Mouse (Mus musculus): ENCODE results near the gene Kank2. TPM values are rescaled to one million over a fixed set of nuclear protein-coding genes. Genes with fewer than 3 reads are reported as not detected.

Kank2 gene
- total RNA-seq, 2 experiments from 2014 or later = 14.3 to 17.5 TPM

DNA sequence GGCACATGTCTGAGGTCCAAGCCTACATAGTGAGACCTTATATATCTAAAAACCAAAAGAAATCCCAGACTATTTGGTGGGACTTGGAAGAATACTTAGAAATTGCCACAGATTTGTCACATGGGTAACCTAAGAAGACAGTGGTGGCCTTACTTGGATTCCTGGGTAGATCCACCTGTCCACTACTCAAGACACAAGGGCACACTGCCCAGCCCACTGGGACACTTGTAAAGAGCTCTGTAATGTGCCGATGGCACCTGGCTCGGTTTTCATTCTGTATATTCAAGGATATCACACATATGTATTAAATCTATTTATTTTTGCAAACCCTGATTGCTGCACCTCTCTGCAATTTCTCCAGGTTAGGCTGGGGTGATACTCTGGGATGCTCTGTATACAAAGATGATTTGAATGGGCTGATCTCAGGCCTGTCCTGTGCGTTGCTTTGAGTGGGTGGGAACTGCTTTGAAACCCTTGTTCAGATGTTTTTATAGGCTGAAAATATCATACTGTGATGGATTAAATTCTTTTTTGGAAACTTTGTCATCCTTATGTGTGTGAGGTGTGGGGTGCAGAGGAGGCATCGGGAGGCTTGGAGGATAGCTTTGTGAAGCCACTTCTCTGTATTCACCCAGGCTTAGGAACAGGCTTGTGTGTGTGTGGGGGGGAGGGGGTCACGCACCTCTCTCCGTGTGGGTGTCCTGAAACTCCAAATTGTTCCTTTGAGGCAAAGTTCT lies 49.0 kb downstream of the Kank2 start:
- no peak for DNase-seq

DNA sequence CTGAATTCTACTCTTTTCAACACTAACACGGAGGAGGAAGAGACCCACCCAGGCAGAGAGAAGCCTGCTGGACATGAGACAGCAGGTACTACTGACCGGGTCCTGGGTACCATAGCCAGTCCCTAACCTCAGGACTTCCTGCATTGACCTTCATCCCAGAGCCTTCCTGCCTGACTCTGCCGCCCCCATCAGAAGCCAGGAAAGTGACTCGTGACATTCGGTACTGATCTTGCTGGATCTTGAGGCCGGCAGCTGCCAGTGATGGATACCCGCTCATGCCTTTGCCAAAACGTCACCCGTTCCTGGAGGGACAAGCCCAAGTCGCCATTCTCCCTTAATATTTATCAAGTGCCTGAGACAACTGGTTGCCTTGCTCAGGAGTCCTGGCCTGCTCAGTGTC lies 50.1 kb downstream of the Kank2 start:
- no peak for DNase-seq

DNA sequence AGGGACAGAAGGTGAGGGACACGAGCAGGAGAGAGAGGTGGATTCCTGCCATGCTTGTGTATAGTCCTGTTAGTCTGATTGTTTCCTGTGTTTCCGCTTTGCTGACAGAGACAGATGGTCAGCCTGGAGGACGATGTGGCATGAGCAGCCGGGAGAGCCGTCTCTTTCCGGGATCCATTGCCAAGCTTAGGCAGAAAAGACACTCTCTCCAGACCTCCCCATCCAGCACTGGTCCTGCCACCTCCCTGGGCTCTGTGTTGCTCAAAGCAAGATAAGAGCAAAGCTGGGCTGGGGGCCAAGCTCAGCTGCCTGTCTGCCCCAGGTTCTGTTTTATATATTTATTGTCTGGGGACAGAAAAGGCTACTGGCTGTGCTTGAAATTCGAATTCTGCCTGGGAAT lies 50.5 kb downstream of the Kank2 start:
- no peak for DNase-seq

DNA sequence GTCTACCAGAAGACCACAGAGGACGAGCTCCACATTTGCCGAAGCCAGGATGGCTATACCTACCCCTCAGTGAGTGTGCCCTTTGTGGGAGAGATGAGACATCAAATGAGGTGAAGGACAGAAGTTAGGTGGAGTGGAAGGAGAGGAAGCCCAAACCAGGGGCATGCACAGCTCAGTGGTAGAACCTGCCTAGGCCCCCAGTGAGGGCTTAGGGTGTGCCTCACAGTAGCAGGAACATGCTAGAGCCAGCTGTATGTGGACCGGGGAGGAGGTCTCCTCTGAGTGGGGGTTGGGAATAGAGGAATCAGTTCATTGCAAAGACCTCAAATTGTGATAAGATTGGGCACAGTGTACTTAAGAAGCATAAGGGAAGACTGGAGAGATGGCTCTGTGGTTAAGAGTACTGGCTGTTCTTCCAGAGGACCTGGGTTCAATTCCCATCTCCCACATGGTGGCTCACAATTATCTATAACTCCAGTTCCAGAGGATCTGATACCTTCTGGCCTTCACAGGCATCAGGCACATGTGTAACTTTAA lies 51.2 kb downstream of the Kank2 start:
- no peak for DNase-seq

DNA sequence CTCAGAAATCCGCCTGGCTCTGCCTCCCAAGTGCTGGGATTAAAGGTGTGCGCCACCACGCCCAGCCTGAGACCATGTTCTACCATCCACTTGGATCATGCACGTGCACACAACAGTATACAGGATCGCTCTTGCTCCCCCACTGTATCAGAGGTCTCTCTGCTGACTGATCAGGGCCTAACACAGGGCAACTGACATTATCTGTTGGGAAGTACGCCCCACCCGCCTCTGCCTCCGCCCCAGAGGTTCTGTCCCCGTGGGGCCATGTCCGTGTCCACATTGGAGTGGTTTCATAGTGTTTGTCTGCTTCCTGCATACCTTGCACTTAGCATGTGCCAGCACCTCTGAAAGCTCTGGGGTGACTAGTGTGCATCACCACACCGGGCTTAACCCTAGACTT lies 57.0 kb downstream of the Kank2 start:
- no peak for DNase-seq

DNA sequence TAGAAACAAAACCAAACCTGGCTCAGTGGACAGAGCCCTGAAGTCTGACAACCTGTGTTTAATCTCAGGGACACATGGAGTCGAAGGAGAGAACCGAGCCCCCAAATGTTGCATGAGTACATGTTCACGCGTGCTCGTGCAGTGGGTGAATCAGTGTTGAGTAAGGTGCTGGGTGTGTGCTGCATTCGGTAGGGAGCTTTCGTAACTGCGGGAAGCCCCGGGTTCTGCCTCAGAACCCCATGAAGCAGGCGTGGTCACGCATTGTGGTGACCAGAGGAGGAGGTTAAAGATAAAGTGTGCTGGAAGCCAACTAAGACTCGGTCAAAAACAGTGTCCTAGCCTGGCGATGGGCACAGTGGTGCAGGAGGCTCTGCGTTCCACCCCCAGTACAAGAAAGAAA lies 58.1 kb downstream of the Kank2 start:
- DNase-seq = no peak

DNA sequence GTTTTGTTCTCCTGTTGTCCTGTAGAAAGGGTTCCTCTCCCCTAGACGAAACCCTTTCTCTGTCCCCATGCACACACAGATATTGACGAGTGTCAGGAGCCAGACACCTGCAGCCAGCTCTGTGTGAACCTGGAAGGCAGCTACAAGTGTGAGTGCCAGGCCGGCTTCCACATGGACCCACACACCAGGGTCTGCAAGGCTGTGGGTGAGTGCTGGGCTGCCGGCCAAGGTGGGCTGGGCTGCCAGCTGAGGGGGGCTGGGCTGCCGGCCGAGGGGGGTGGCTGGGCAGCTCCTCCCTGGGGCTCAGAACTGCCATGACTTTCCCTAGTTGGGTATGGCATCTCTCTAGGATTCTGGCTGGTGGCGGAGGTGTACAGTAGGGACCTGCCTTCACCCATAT lies 59.8 kb downstream of the Kank2 start:
- no peak for DNase-seq

DNA sequence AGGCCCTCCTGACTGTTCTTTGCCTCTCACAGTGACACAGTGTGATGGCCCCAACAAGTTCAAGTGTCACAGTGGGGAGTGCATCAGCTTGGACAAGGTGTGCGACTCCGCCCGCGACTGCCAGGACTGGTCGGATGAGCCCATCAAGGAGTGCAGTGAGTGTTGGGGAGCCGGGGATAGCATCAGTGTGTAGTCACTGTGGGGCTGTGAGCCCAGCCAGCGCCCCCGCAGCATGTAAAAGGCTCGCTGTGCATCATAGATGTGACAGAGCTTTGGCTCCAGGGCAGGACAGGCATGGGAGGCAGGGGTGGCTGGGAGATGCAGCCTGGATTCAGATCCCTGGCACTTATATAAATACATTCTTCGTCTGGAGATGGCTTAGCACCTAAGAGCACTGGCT lies 61.4 kb downstream of the Kank2 start:
- DNase-seq = no peak

DNA sequence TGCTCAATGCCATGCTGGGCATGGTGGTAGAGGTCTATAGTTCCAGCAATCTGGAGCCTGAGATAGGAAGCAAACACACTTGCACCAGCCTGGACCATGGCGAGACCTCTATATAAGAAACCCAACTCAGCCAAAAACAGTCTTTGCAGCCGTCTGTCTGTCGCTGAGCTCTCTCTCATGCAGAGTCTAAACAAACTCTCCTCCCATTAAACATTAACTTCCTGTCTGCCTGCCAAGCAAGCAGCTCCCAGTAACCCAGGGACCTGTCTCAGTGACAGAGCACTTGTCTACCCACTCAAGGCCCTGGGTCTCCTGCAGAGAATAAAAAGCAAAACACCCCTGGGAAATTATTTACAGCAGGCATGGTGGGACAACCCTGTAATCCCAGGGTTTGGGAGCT lies 62.0 kb downstream of the Kank2 start:
- DNase-seq = no peak

DNA sequence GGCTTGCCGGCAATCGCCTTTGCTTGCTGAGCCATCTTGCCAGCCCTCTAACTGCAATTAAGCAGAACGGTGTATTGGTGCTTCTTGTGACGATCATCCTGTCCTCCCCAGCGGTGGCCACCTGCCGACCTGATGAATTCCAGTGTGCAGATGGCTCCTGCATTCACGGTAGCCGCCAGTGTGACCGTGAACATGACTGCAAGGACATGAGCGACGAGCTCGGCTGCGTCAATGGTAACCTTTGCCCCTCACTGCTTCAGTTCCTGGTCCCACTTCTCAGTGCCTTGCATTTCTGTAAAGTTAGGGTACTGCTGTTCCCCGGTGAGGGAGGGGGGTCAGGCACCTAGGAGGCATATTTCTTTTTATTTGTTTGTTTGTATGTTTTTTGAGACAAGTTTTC lies 63.4 kb downstream of the Kank2 start:
- no peak for DNase-seq

DNA sequence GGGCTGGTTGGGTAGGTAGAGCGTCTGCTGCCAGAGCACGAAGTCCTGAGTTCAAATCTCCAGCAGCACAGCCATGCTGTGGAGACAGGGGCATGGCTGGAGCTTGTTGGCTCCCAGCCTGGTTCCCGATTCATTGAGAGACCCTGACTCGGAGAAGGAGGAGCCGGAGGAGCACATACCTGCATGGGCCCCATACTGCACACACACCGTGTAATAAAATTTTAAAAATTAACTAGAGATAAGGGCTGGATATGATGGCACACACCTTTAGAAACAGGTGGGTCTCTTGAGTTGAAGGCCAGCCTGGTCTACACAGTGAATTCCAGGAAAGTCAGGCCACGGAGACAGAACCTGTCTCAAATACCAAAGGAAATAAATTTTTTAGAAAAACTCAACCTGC lies 64.6 kb downstream of the Kank2 start:
- DNase-seq = no peak

DNA sequence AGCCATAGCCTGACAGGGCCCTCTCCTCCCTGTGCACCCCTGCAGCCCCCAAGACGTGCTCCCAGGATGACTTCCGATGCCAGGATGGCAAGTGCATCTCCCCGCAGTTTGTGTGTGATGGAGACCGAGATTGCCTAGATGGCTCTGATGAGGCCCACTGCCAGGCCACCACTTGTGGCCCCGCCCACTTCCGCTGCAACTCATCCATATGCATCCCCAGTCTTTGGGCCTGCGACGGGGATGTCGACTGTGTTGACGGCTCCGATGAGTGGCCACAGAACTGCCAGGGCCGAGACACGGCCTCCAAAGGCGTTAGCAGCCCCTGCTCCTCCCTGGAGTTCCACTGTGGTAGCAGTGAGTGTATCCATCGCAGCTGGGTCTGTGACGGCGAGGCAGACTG lies 65.1 kb downstream of the Kank2 start:
- DNase-seq = no peak

DNA sequence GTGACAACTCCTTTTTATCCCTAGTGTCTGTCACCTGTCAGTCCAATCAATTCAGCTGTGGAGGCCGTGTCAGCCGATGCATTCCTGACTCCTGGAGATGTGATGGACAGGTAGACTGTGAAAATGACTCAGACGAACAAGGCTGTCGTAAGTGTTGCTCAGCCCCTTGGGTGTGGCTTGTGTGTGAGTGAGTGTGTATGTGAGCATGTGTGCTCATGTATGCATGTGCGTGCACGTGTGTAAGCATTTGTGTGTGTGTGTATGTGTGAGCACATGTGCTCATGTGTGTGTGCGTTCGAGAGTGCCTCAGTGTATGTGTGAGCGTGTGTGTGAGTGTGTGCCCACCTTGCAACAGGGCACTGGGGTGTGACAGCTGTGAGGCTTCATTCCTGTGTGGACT lies 66.3 kb downstream of the Kank2 start:
- no peak for DNase-seq

DNA sequence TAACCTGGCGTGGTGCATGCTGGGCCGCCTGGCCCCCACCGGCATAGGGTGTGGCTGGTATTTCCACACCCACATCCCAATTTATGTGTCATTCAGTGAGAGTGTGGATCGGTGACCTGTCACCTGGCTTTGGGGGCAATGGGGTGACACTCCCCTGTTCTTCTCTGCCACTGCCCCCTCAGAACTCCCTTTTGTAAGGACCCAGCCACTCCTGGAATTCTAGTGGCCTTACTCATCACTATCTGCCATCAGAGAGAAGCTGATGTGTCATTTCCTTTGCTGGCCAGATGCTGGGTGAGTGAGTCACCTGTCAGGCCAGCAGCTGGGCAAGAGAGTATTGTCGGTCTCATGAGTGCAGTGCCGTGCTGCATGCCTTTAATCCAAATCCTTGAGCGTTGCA lies 69.3 kb downstream of the Kank2 start:
- no peak for DNase-seq

DNA sequence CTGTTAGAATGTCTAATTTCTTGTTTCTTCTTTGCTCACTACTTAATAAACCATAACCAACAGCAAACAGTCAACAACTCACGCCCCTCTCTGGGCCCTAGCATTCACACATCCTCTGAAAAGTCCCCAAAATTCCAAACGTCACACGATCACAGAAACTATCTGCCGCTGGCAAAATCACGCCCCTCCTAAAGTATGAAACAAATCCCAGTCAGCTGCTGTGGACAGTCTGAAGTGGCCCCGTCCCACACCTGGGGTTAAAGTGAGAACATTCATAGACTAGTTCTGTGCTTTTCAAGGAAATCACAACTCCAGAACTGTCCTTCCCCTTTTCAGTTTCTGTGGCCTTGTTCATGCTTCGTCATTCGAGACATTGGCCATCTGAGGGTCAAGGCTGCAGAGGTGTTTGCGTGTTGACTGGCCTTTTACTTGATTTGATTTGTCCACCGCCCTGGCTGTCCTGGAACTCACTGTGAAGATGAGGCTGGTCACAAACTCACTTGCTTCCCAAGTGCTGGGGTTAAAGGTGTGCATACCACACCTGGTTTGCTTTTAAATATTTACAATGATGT lies 70.2 kb downstream of the Kank2 start:
- DNase-seq = no peak

DNA sequence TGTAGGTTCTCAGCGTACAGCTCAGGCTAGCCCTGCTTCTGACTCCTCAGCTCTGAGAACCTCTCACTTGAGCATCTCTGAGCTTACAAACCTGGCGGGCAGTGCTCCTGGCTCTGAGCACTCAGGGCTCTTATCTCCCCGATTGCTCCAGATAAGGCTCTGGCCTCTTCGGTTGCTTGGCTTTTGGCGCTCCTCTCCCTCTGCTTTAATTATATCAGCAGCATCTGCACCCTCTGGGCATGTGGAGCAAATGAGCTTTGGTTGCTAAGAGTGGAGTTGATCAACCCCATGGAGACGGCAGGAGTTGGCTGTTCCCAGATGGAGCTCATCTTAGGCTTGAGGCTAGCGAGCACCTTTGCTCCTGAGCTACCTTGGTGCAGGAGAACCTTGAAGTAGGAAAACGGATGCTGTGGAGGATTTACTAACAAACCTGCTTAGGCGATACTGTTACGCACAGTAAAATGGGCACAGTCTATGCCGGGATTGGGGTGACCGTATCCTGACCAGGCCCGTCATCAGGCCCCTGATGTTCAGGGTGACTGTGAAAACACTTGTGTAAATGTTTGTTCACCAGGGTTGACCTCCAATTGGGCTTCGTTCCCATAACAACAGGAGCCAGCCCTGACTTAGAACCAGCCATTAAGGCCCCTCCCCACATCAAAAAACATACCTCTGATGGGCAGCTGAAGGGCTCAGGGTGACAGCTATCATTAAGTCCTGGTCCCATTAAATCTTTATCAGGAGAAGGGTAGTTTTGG lies 72.1 kb downstream of the Kank2 start:
- no peak for DNase-seq

DNA sequence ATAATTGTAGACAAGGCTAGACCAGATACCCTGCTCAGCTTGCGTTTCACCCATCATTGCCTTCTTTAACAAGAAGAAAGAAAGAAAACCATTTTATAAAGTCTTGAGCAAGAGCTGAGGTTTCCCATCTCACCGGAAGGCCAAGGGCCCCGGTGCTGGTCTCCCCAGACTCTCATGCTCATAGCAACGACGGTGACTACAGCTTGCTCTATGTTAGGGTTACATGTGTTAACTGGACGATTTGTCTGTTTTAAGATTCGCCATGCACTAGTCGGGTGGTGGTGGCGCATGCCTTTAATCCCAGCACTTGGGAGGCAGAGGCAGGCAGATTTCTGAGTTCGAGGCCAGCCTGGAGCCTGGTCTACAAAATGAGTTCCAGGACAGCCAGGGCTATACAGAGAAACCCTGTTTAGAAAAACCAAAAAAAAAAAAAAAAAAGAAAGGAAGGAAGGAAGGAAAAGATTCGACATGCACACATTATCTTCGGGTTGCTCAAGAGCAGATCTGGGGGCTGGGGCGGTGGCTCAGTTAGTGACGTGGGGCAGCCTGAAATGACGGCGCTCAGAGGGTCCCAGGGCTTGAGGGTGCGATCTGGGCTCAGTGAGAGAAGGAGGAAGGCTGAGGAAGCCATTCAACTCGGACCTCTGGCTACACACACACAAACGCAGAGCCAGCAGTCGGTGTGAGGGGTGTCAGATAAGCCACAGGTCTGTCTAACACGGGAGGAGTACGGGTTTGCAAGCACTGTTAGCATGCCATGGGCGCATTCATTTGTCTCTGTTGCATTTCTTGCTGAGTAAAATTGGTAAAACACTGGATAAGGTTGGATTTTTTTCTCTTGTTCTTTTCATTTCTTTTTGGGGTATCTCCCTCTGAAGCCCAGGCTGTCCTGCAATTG lies 73.1 kb downstream of the Kank2 start:
- DNase-seq = no peak

DNA sequence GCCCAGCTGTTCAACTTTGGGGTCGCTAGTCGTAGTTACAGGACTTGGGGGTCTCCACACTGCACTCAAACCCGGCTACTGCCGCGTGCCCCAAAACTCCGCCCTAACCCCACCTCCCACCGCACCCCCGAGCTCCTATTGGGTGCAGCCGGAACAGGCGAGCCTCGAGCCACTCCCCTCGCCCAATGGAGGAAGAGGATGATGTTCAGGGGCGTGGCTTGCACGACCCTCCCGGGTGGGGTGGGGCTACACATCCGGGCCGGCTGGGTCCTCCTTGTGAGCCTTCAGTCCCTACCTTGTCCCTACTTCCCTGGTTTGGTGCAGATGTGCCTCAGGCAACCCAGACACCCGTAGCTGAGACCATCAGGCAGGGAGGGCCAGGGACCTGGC lies 74.4 kb downstream of the Kank2 start:
- DNase-seq = peak; percentile 92

DNA sequence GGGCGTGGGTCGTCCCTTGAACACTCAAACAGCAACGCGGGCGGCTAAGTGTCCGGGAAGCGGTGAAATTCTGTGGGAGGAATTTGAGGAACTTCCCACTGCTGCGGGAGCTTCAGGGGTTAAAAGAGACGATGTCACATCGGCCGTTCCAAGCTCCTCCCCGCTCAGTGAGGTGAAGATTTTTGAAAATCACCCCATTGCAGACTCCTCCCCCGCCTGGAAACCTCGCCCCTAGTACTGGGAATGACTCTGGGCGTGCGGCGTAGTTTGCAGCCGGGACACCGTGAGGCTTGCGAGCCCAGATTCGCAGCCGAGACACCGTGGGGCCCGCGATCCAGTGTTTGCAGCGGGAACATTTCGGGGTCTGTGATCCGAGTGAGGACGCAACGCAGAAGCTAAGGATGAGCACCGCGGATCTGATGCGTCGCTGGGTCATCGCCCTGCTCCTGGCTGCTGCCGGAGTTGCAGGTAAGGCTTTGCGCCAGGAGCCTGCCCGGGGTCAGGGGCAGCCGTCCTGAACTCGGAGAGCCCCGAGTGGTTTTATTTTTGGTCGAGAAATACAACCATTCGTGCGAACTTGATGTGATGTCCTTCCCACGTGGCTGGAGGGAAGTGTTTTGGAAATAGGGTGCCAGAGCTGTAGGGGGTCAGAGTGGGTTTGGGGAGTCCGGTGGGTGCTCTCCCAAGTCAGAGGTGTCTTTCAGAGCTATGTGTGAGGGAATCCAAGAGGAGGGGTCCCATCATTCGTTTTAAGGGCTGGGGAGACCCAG lies 75.0 kb downstream of the Kank2 start, which contains the start of gene Ldlr:
Gene Ldlr (plus strand): TSS at position 107 of the 770 bp plus-strand sequence.
- peak; percentile 83 for DNase-seq

DNA sequence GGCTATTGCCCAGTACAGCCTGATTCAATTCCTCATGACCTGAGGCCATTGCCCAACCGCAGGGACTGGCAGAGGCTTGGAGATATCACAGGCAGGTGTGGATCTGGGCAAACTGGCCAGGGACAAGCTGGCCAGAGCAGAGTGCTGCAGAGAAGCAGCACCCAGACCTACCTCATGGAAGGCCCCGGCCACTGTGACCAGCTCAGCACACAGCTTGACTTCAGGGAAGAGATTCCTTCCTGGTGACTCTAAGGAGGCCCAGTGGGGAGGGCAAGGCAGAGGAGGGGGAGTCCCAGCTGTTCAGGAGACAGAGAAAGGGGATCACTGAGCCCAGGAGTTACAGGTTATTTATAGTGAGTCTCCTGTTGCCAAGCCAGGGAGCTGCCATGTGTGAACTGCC lies 77.5 kb downstream of the Kank2 start:
- DNase-seq = peak; percentile 53

DNA sequence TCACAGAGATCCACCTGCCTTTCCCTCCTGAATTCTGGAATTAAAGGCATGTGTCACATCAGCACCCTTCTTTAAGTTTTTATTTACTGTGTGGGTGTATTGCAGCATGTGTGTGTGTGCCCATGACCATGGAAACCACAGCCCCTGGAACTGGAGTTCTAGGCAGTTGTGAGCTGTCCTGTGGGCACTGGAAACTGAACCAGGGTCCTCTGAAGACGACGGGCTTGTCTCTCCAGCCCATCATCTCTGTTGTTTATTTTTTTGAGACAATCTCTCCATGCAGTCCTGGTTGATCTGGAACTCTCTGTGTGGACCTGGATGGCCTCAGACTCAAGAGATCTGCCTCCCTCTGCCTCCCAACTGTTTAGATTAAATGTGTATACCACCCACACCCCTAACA lies 81.5 kb downstream of the Kank2 start:
- DNase-seq = no peak
